Mouse (Mus musculus) ES-E14 (cell line): ENCODE data around the gene Zfp738.

Source experiments
- CHD2 ChIP-seq: IDR thresholded peaks from 2 replicates; pipeline ENCODE4 v1.6.1; 2014; ENCODE audit warnings: mild to moderate bottlenecking, low read depth, low read length, inconsistent platforms
- HCFC1 ChIP-seq: IDR thresholded peaks from 2 replicates; pipeline ENCODE4 v1.6.1; 2012; ENCODE audit warnings: low read length, inconsistent platforms, borderline replicate concordance; ENCODE audit not compliant: insufficient read depth
- ZNF384 ChIP-seq: IDR thresholded peaks from 2 replicates; pipeline ENCODE4 v1.6.1; 2012; ENCODE audit warnings: low read depth, low read length, inconsistent platforms

GRCm38 (mm10) chr13:67686971-67687370 is at the start of gene Zfp738:
- TF ChIP-seq CHD2 (no peak), ZNF384 (no peak), HCFC1 (no peak)
